Mouse (Mus musculus) hindbrain, embryonic 11.5 days (tissue): ENCODE results near the gene Cela3b. TPM values are rescaled to one million over a fixed set of nuclear protein-coding genes. Genes with fewer than 3 reads are reported as not detected.
"Not testable (repeated sequence)": the region's sequence is repeated elsewhere in the genome, so short reads cannot be mapped to it uniquely, and the experiment has no call there.

ENCODE experiments used
- ATAC-seq: fragments of 200-750 bp; cut with Nextera tagmentation; 2 replicates; pipeline ENCODE4 v1.8.0; 2017; ENCODE audit warnings: mild to moderate bottlenecking, moderate TSS enrichment, moderate library complexity; ENCODE audit not compliant: low FRiP score
- DNase-seq: peaks from one replicate; pipeline ENCODE4 v3.0.0-alpha.2; 2015; ENCODE audit warnings: low spot score
- H3K27ac ChIP-seq: fragments of 300-500 bp; sonication (generic); 2 replicates; pipeline ENCODE4 v1.5.1; 2014; ENCODE audit warnings: mild to moderate bottlenecking, low read depth, low read length
- H3K27me3 ChIP-seq: fragments of 300-500 bp; sonication (generic); 2 replicates; pipeline ENCODE4 v1.6.1; 2014; ENCODE audit warnings: mild to moderate bottlenecking, low read length, moderate library complexity, mixed read lengths; ENCODE audit not compliant: control insufficient read depth, insufficient read depth
- H3K36me3 ChIP-seq: fragments of 300-500 bp; sonication (generic); 2 replicates; pipeline ENCODE4 v1.6.1; 2014; ENCODE audit warnings: mild to moderate bottlenecking, low read length, moderate library complexity, mixed read lengths; ENCODE audit not compliant: control insufficient read depth, insufficient read depth
- H3K4me1 ChIP-seq: fragments of 300-500 bp; sonication (generic); replicated peaks from 2 replicates; pipeline ENCODE4 v1.6.1; 2014; ENCODE audit warnings: low read length, mixed read lengths; ENCODE audit not compliant: control insufficient read depth, insufficient read depth
- H3K4me2 ChIP-seq: fragments of 300-500 bp; sonication (generic); replicated peaks from 2 replicates; pipeline ENCODE4 v1.6.1; 2014; ENCODE audit warnings: mild to moderate bottlenecking, low read depth, low read length
- H3K4me3 ChIP-seq: fragments of 300-500 bp; sonication (generic); 2 replicates; pipeline ENCODE4 v1.5.1; 2014; ENCODE audit warnings: low read depth, low read length
- H3K9ac ChIP-seq: fragments of 300-500 bp; sonication (generic); 2 replicates; pipeline ENCODE4 v1.6.1; 2014; ENCODE audit warnings: low read depth, low read length
- H3K9me3 ChIP-seq: fragments of 300-500 bp; sonication (generic); 2 replicates; pipeline ENCODE4 v1.6.1; 2016; ENCODE audit warnings: low read length; ENCODE audit not compliant: control insufficient read depth
- WGBS: fragments of 180-500 bp; shearing (Covaris S2); extraction: QIAGEN DNeasy Blood & Tissue Kit; methylation state at CpG from one replicate; pipeline ENCODE4 v1.1.7; 2014; 5-methylcytosine and 5-hydroxymethylcytosine counted together
- polyA plus RNA-seq: library from polyadenylated mRNA; unstranded; fragments of >200 nt; fragmentation: Nextera tagmentation; extraction: Ambion mirVana; gene quantifications from 2 replicates; pipeline ENCODE4 v1.2.1, GENCODE M21; 2014

Gene Cela3b
- polyA plus RNA-seq, 1 experiment from 2014 or later = not detected

- WGBS = 88% methylated on average over 7 of the region's 7 CpGs
- not testable (repeated sequence) for H3K4me1 ChIP-seq, ATAC-seq, DNase-seq, H3K9me3 ChIP-seq, H3K9ac ChIP-seq, H3K4me3 ChIP-seq, H3K27ac ChIP-seq, H3K4me2 ChIP-seq, H3K27me3 ChIP-seq, H3K36me3 ChIP-seq
These were observed 18.1 kb downstream of the Cela3b start for GRCm38 (mm10) chr4:137412185-137412709.

GRCm38 (mm10) chr4:137409691-137410090 is 20.6 kb downstream of the Cela3b start, which contains the start of gene Cela3a:
TSS of gene Cela3a (minus strand) at chr4:137409791.
- H3K4me2 ChIP-seq = no peak within 1 kb of the TSS

GRCm38 (mm10) chr4:137405571-137405970 is 24.8 kb downstream of the Cela3b start:
- H3K4me2 ChIP-seq = no peak overlapping the region
- no peaks in the 10 kb centered on the region for H3K9me3 ChIP-seq
- no peak overlapping the region for H3K4me3 ChIP-seq
- H3K27ac ChIP-seq = no peak overlapping the region
- H3K27me3 ChIP-seq = no peaks in the 10 kb centered on the region
- H3K9ac ChIP-seq = no peak overlapping the region
- 87% methylated on average over 3 of the region's 3 CpGs for WGBS
- DNase-seq = no peak
- H3K4me1 ChIP-seq = no peaks in the 10 kb centered on the region
- ATAC-seq = no peak
- no peaks in the 10 kb centered on the region for H3K36me3 ChIP-seq

More at GRCm38 (mm10) chr4:137409691-137410090, 20.6 kb downstream of the Cela3b start, which contains the start of gene Cela3a:
- H3K4me1 ChIP-seq = no peaks in the 10 kb centered on the region
- H3K36me3 ChIP-seq = no peaks in the 10 kb centered on the region
- DNase-seq (no peak), ATAC-seq (no peak)
- 89% methylated on average over 5 of the region's 5 CpGs for WGBS
- no peaks in the 10 kb centered on the region for H3K9me3 ChIP-seq
- H3K27me3 ChIP-seq = no peaks in the 10 kb centered on the region
- H3K4me3 ChIP-seq = no peak within 1 kb of the TSS
- H3K27ac ChIP-seq = no peak within 1 kb of the TSS
- H3K9ac ChIP-seq = no peak within 1 kb of the TSS

GRCm38 (mm10) chr4:137396641-137397525 is 33.5 kb downstream of the Cela3b start:
- DNase-seq = no peak
- no peak for ATAC-seq
- no peaks in the 10 kb centered on the region for H3K27me3 ChIP-seq
- 77% methylated on average over 15 of the region's 15 CpGs for WGBS
- H3K4me2 ChIP-seq = no peak overlapping the region
- H3K27ac ChIP-seq = no peak overlapping the region
- H3K4me3 ChIP-seq = no peak overlapping the region
- no peak overlapping the region for H3K9ac ChIP-seq
- no peaks in the 10 kb centered on the region for H3K9me3 ChIP-seq
- H3K36me3 ChIP-seq = no peaks in the 10 kb centered on the region
- H3K4me1 ChIP-seq = no peaks in the 10 kb centered on the region

GRCm38 (mm10) chr4:137393378-137394135 is 36.8 kb downstream of the Cela3b start:
- Histone ChIP-seq H3K27ac (no peak overlapping the region), H3K9ac (no peak overlapping the region), H3K4me1 (no peaks in the 10 kb centered on the region), H3K4me3 (no peak overlapping the region), H3K4me2 (no peak overlapping the region), H3K9me3 (no peaks in the 10 kb centered on the region), H3K27me3 (0 out of 2 replicates have a peak, but pooled peaks cover 2% of the 10 kb centered on the region), H3K36me3 (no peaks in the 10 kb centered on the region)
- no peak for ATAC-seq
- DNase-seq = no peak
- WGBS = 68% methylated on average over 9 of the region's 9 CpGs

GRCm38 (mm10) chr4:137392874-137393273 is 37.5 kb downstream of the Cela3b start:
- 81% methylated on average over 9 of the region's 9 CpGs for WGBS
- Histone ChIP-seq H3K9me3 (no peaks in the 10 kb centered on the region), H3K4me3 (no peak overlapping the region), H3K4me2 (no peak overlapping the region), H3K4me1 (no peaks in the 10 kb centered on the region), H3K27ac (no peak overlapping the region), H3K27me3 (0 out of 2 replicates have a peak, but pooled peaks cover 2% of the 10 kb centered on the region), H3K9ac (no peak overlapping the region), H3K36me3 (no peaks in the 10 kb centered on the region)
- ATAC-seq (no peak), DNase-seq (no peak)

- WGBS = 92% methylated on average over 3 of the region's 3 CpGs
- H3K9ac ChIP-seq = no peak overlapping the region
- no peak for DNase-seq
- H3K27ac ChIP-seq = no peak overlapping the region
- no peaks in the 10 kb centered on the region for H3K36me3 ChIP-seq
- no peak overlapping the region for H3K4me2 ChIP-seq
- H3K9me3 ChIP-seq = no peaks in the 10 kb centered on the region
- 0 out of 2 replicates have a peak, but pooled peaks cover 2% of the 10 kb centered on the region for H3K27me3 ChIP-seq
- H3K4me1 ChIP-seq = no peaks in the 10 kb centered on the region
- no peak for ATAC-seq
- H3K4me3 ChIP-seq = no peak overlapping the region
These were observed 39.1 kb downstream of the Cela3b start for GRCm38 (mm10) chr4:137391287-137391686.

GRCm38 (mm10) chr4:137390196-137390595 is 40.1 kb downstream of the Cela3b start:
- 94% methylated on average over 4 of the region's 4 CpGs for WGBS

More at GRCm38 (mm10) chr4:137390196-137390595, 40.1 kb downstream of the Cela3b start:
- Histone ChIP-seq H3K4me3 (no peak overlapping the region), H3K9me3 (no peaks in the 10 kb centered on the region), H3K9ac (no peak overlapping the region), H3K27ac (no peak overlapping the region), H3K4me1 (no peaks in the 10 kb centered on the region), H3K4me2 (no peak overlapping the region), H3K27me3 (0 out of 2 replicates have a peak, but pooled peaks cover 2% of the 10 kb centered on the region), H3K36me3 (no peaks in the 10 kb centered on the region)
- DNase-seq (no peak), ATAC-seq (no peak)
